ENCODE assay signal across 29 mouse cellular contexts in the genomic region with DNA sequence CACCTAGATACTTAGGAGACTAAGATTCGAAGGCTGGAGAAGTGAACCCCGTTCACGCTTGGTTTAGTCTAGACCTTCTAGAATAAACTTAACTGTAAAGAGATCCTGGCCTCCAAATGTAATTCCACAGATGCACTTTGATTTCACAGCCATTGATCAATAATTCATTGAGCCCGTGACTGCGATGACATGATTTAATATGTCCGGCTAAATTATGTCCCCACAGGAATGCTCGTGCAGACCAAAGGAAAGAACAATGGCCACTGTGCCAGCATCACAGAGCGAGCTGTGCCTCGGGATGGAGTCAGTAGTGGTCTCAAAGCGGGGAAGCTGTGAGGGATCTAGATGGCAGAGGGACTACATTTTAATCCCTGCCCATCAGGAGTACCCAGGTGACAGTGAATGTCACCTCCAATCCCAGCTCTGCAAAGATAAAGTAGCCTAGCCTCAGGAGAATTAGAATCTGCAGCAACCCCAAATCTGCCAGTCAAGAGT.
DNase-seq lines count a peak whose midpoint lies in the region; ATAC-seq lines count a peak whose summit lies in the region.
"Had no signal": no experiment of that assay in that cellular context is flagged by ENCODE, and none has a peak within 500 bp of the region (broad histone marks: within the 10 kb centered on the region; RNA-seq: fewer than 3 reads in every experiment).

No protein-coding gene starts in this region.

- peak; percentile 20 for DNase-seq in embryo, embryonic 11.5 days (ENCODE audit: low read depth, low spot score)
- no peak for DNase-seq in embryo, embryonic 11 days
- DNase-seq in midbrain, embryonic 14.5 days = peak; percentile 55
- DNase-seq in midbrain, embryonic 11.5 days (ENCODE audit: low spot score, missing footprints) = no peak
- DNase-seq in forelimb bud, embryonic 11.5 days (ENCODE audit: low read depth, low spot score) = peak; percentile 24
- peak; percentile 31 for DNase-seq in retina, postnatal 1 day
- no peak for DNase-seq in right cerebral cortex, adult 18-20 months
- DNase-seq: adrenal gland, adult 8-10 months; cerebellum, adult 11 months; cerebellum, adult 9-10 months; cerebellum, postnatal 36 days; forebrain, postnatal 0 days; gastrocnemius, postnatal 25 days; heart, adult 11 months; kidney, adult 2 months; kidney, postnatal 36 days; thymus, postnatal 4 days had no signal

- peak; percentile 43; the same call in 1 of the 2 replicates for ATAC-seq in midbrain, embryonic 14.5 days (ENCODE audit: low FRiP score, low TSS enrichment)
- no peak for ATAC-seq in midbrain, embryonic 11.5 days (ENCODE audit: low FRiP score)
- ATAC-seq: CD4-positive, CD25-positive, alpha-beta regulatory T cell, adult 4 months; forebrain, postnatal 0 days; hindbrain, postnatal 0 days; intestine, embryonic 15.5 days had no signal

- no peaks in the 10 kb centered on the region for H3K36me3 ChIP-seq in midbrain, embryonic 14.5 days (ENCODE audit: control insufficient read depth, insufficient read depth, low read length)
- no peaks in the 10 kb centered on the region for H3K36me3 ChIP-seq in midbrain, embryonic 11.5 days (ENCODE audit: control insufficient read depth, insufficient read depth, low read length)
- H3K36me3 ChIP-seq: embryonic facial prominence, embryonic 10.5 days; embryonic facial prominence, embryonic 15.5 days; forebrain, embryonic 12.5 days; heart, embryonic 10.5 days; heart, embryonic 15.5 days; intestine, embryonic 15.5 days; limb, embryonic 13.5 days; lung, embryonic 15.5 days had no signal

- no peak overlapping the region for H3K9ac ChIP-seq in midbrain, embryonic 14.5 days (replicated peaks; ENCODE audit: low read length)
- H3K9ac ChIP-seq in midbrain, embryonic 11.5 days (ENCODE audit: low read length) = no peak overlapping the region
- H3K9ac ChIP-seq: embryonic facial prominence, embryonic 15.5 days; forebrain, embryonic 12.5 days; forebrain, postnatal 0 days; heart, embryonic 15.5 days; intestine, embryonic 15.5 days; limb, embryonic 13.5 days; lung, embryonic 15.5 days had no signal

- no peak overlapping the region for H3K4me2 ChIP-seq in midbrain, embryonic 14.5 days (ENCODE audit: low read length)
- H3K4me2 ChIP-seq in midbrain, embryonic 11.5 days = no peak overlapping the region
- H3K4me2 ChIP-seq: embryonic facial prominence, embryonic 15.5 days; forebrain, embryonic 12.5 days; heart, embryonic 15.5 days; intestine, embryonic 15.5 days; limb, embryonic 13.5 days; liver, embryonic 11.5 days; lung, embryonic 15.5 days had no signal

- no peaks in the 10 kb centered on the region for H3K4me1 ChIP-seq in midbrain, embryonic 14.5 days (ENCODE audit: control insufficient read depth, insufficient read depth, low read length)
- H3K4me1 ChIP-seq in midbrain, embryonic 11.5 days (ENCODE audit: control insufficient read depth, insufficient read depth, low read length) = no peaks in the 10 kb centered on the region
- H3K4me1 ChIP-seq: embryonic facial prominence, embryonic 10.5 days; embryonic facial prominence, embryonic 15.5 days; forebrain, embryonic 12.5 days; heart, embryonic 10.5 days; heart, embryonic 15.5 days; intestine, embryonic 15.5 days; limb, embryonic 13.5 days; lung, embryonic 15.5 days had no signal

- 52% methylated on average over 10 of the region's 10 CpGs for whole genome bisulfite sequencing in midbrain, embryonic 14.5 days
- WGBS in midbrain, embryonic 11.5 days = 87% methylated on average over 10 of the region's 10 CpGs

- no peaks in the 10 kb centered on the region for H3K9me3 ChIP-seq in midbrain, embryonic 14.5 days (ENCODE audit: control insufficient read depth, low read length)
- no peaks in the 10 kb centered on the region for H3K9me3 ChIP-seq in midbrain, embryonic 11.5 days (ENCODE audit: control insufficient read depth, low read length)
- H3K9me3 ChIP-seq: embryonic facial prominence, embryonic 10.5 days; embryonic facial prominence, embryonic 15.5 days; forebrain, embryonic 12.5 days; heart, embryonic 10.5 days; heart, embryonic 15.5 days; intestine, embryonic 15.5 days; limb, embryonic 13.5 days; lung, embryonic 15.5 days had no signal

- no peaks in the 10 kb centered on the region for H3K27me3 ChIP-seq in midbrain, embryonic 14.5 days (ENCODE audit: control insufficient read depth, insufficient read depth, low read length)
- H3K27me3 ChIP-seq in midbrain, embryonic 11.5 days (ENCODE audit: control insufficient read depth, insufficient read depth, low read length) = no peaks in the 10 kb centered on the region
- H3K27me3 ChIP-seq: embryonic facial prominence, embryonic 15.5 days; forebrain, embryonic 12.5 days; heart, embryonic 15.5 days; intestine, embryonic 15.5 days; limb, embryonic 13.5 days; lung, embryonic 15.5 days had no signal

- no peak overlapping the region for H3K4me3 ChIP-seq in midbrain, embryonic 14.5 days (replicated peaks; ENCODE audit: low read depth, low read length)
- no peak overlapping the region for H3K4me3 ChIP-seq in midbrain, embryonic 11.5 days (ENCODE audit: low read depth, low read length)
- H3K4me3 ChIP-seq: embryonic facial prominence, embryonic 10.5 days; embryonic facial prominence, embryonic 15.5 days; forebrain, embryonic 12.5 days; heart, embryonic 10.5 days; heart, embryonic 15.5 days; intestine, embryonic 15.5 days; limb, embryonic 13.5 days; lung, embryonic 15.5 days; myocyte had no signal

- H3K27ac ChIP-seq in midbrain, embryonic 14.5 days (replicated peaks; ENCODE audit: low read depth, low read length) = no peak overlapping the region
- no peak overlapping the region for H3K27ac ChIP-seq in midbrain, embryonic 11.5 days (ENCODE audit: low read depth, low read length)
- H3K27ac ChIP-seq: embryonic facial prominence, embryonic 10.5 days; embryonic facial prominence, embryonic 15.5 days; forebrain, embryonic 12.5 days; heart, embryonic 10.5 days; heart, embryonic 15.5 days; hindbrain, postnatal 0 days; intestine, embryonic 15.5 days; limb, embryonic 13.5 days; lung, embryonic 15.5 days had no signal

Comparison
In these comparisons a context has a peak if more than half of its experiments do, and no peak if none do; other contexts are left out.
1. DNase-seq: peak in embryo, embryonic 11.5 days (single experiment), midbrain, embryonic 14.5 days (single experiment), forelimb bud, embryonic 11.5 days (single experiment) and retina, postnatal 1 day (single experiment); none in embryo, embryonic 11 days (single experiment), midbrain, embryonic 11.5 days (single experiment) and right cerebral cortex, adult 18-20 months (single experiment).